Mouse (Mus musculus): ENCODE results near the gene Baiap2l2.

DNA sequence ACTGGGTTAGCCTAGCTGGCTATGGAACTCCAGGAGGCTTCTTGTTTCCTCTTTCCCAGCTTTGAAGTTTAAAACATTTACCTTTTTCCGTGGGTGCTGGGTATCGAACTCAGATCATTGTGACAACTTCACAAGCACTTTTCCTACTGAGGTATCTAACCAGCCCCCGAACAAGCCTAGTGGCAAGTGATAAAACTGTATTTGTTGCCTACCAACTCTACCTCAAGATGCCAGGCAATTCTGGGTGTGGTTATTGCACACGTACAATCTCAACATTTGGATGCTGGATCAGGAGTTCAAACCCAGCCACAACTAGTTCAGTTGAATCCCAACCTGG is 43.6 kb upstream of the Baiap2l2 start:
- TF ChIP-seq CTCF (IDR thresholded peaks at IDR 0.05; ENCODE audit: insufficient read depth, low read length) (no peak), POLR2A (IDR thresholded peaks at IDR 0.05; ENCODE audit: borderline replicate concordance, extremely low read depth, low read depth, low read length) (no peak)
